11 mouse cellular contexts compared by ENCODE assay signal in the genomic region with DNA sequence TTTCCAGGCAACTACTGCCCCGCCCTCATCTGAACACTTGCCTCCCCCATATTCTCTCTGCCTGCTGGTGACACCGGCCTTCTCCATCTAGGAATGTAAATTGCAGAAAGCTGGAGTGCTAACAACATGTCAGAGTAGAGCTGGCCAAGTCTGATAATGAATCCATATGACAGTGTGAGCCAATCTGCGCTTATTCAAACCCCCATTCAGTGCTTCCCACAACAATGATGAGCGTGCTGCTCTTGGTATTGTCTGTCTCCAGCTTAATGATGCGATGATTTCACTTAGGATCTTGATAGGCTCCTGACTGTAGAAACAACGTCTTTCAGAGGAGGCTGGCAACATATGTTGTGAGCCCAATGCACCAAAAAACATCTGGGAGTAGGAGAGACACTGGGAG. TPM values are rescaled to one million over a fixed set of nuclear protein-coding genes. Genes with fewer than 3 reads are reported as not detected.
DNase-seq lines count a peak whose midpoint lies in the region; ATAC-seq lines count a peak whose summit lies in the region.
"Had no signal": no experiment of that assay in that cellular context is flagged by ENCODE, and none has a peak within 500 bp of the region (broad histone marks: within the 10 kb centered on the region; RNA-seq: fewer than 3 reads in every experiment).

No protein-coding gene starts in this region.

- H3K27ac ChIP-seq in hindbrain, embryonic 16.5 days (ENCODE audit: low read depth, low read length) = no peak overlapping the region
- H3K27ac ChIP-seq in hindbrain, embryonic 10.5 days = no peak overlapping the region
- H3K27ac ChIP-seq: midbrain, embryonic 12.5 days had no signal

- no peak for DNase-seq in hindbrain, embryonic 10.5 days (ENCODE audit: low spot score)
- peak; percentile 71 for DNase-seq in NIH3T3 (ENCODE audit: low read depth)
- peak; percentile 58 to 67 for DNase-seq in frontal cortex, adult 2 months (ENCODE audit: extremely low spot score in 1 of 2, low spot score in 1 of 2)
- peak; percentile 32 to 84 for DNase-seq in left cerebral cortex, postnatal 14 days (ENCODE audit: low spot score in 2 of 2)
- DNase-seq in testis, postnatal 14 days (ENCODE audit: low spot score) = no peak
- DNase-seq in embryo, embryonic 10.5 days (ENCODE audit: low spot score) = no peak

- intact Hi-C loops in left cerebral cortex, postnatal 14 days (cut with DNase I) = no loop called here

- H3K36me3 ChIP-seq in hindbrain, embryonic 16.5 days (ENCODE audit: control insufficient read depth, insufficient read depth, low read length) = no peaks in the 10 kb centered on the region
- no peaks in the 10 kb centered on the region for H3K36me3 ChIP-seq in hindbrain, embryonic 10.5 days
- H3K36me3 ChIP-seq: midbrain, embryonic 12.5 days had no signal

- no peaks in the 10 kb centered on the region for H3K9me3 ChIP-seq in hindbrain, embryonic 16.5 days (ENCODE audit: control insufficient read depth, low read length)
- H3K9me3 ChIP-seq in hindbrain, embryonic 10.5 days = no peaks in the 10 kb centered on the region
- H3K9me3 ChIP-seq: midbrain, embryonic 12.5 days had no signal

- no peaks in the 10 kb centered on the region for H3K27me3 ChIP-seq in hindbrain, embryonic 16.5 days (replicated peaks; ENCODE audit: control insufficient read depth, insufficient read depth, low read length)
- no peaks in the 10 kb centered on the region for H3K27me3 ChIP-seq in hindbrain, embryonic 10.5 days (ENCODE audit: insufficient read depth, poor library complexity, severe bottlenecking)
- H3K27me3 ChIP-seq: midbrain, embryonic 12.5 days had no signal

- H3K4me1 ChIP-seq in hindbrain, embryonic 16.5 days (ENCODE audit: control insufficient read depth, insufficient read depth, low read depth, low read length) = no peaks in the 10 kb centered on the region
- H3K4me1 ChIP-seq in hindbrain, embryonic 10.5 days (replicated peaks) = no peaks in the 10 kb centered on the region
- H3K4me1 ChIP-seq: midbrain, embryonic 12.5 days had no signal

- no peak overlapping the region for H3K9ac ChIP-seq in hindbrain, embryonic 16.5 days (ENCODE audit: low read depth, low read length)
- H3K9ac ChIP-seq: midbrain, embryonic 12.5 days had no signal

- no peak overlapping the region for H3K4me2 ChIP-seq in hindbrain, embryonic 16.5 days (ENCODE audit: low read length)
- H3K4me2 ChIP-seq: heart, embryonic 11.5 days; midbrain, embryonic 12.5 days had no signal

- no peak overlapping the region for H3K4me3 ChIP-seq in hindbrain, embryonic 16.5 days (ENCODE audit: low read length)
- no peak overlapping the region for H3K4me3 ChIP-seq in hindbrain, embryonic 10.5 days
- H3K4me3 ChIP-seq: midbrain, embryonic 12.5 days had no signal

- peak; percentile 68 for ATAC-seq in hindbrain, embryonic 16.5 days
- ATAC-seq in megakaryocyte progenitor cell, adult 5-6 weeks (replicated peaks; ENCODE audit: poor library complexity) = no peak
- ATAC-seq: CD4-positive, CD25-positive, alpha-beta regulatory T cell, adult 4 months had no signal

- 57% methylated on average over 6 of the region's 6 CpGs for WGBS in hindbrain, embryonic 16.5 days
- WGBS in hindbrain, embryonic 10.5 days = 81% methylated on average over 6 of the region's 6 CpGs

RNA-seq across cellular contexts. Expression of a gene that starts 15.6 kb away (rescaled TPM):
- 389 and 410 TPM in 2 replicates for polyA plus RNA-seq in hindbrain, embryonic 16.5 days (2015; fragmentation: Nextera tagmentation; extraction: Ambion mirVana)
- 310 and 365 TPM in 2 replicates for polyA plus RNA-seq in hindbrain, embryonic 10.5 days (2016; fragmentation: Nextera tagmentation; extraction: Ambion mirVana)
- 133 and 138 TPM in 2 replicates for polyA plus RNA-seq in frontal cortex, adult 2 months (2012; rRNA removed)
- total RNA-seq in left cerebral cortex, postnatal 14 days (2021) = 100 to 1,000 TPM; 132 to 140 TPM
- 102 and 121 TPM in 2 replicates for total RNA-seq in megakaryocyte progenitor cell, adult 5-6 weeks (2015)
- total RNA-seq in megakaryocyte progenitor cell, adult 5-6 weeks (2017) = 80.3 and 82.4 TPM in 2 replicates

RNA-seq across cellular contexts. Expression of a gene that starts 29.6 kb away (rescaled TPM):
- polyA plus RNA-seq in hindbrain, embryonic 16.5 days (2015; fragmentation: Nextera tagmentation; extraction: Ambion mirVana) = 3.8 and 5.1 TPM in 2 replicates
- polyA plus RNA-seq in hindbrain, embryonic 10.5 days (2016; fragmentation: Nextera tagmentation; extraction: Ambion mirVana) = 7.6 and 10.2 TPM in 2 replicates
- polyA plus RNA-seq in frontal cortex, adult 2 months (2012; rRNA removed) = 10.3 and 11.6 TPM in 2 replicates
- 1 to 10 TPM; 9.4 to 9.5 TPM for total RNA-seq in left cerebral cortex, postnatal 14 days (2021)
- total RNA-seq in megakaryocyte progenitor cell, adult 5-6 weeks (2015) = 4.7 and 4.8 TPM in 2 replicates
- 10.8 and 23.7 TPM in 2 replicates for total RNA-seq in megakaryocyte progenitor cell, adult 5-6 weeks (2017)

RNA-seq across cellular contexts. Expression of a gene that starts 33.2 kb away (rescaled TPM):
- polyA plus RNA-seq in hindbrain, embryonic 16.5 days (2015; fragmentation: Nextera tagmentation; extraction: Ambion mirVana) = 5.0 and 5.4 TPM in 2 replicates
- polyA plus RNA-seq in hindbrain, embryonic 10.5 days (2016; fragmentation: Nextera tagmentation; extraction: Ambion mirVana) = 6.6 and 6.9 TPM in 2 replicates
- polyA plus RNA-seq in frontal cortex, adult 2 months (2012; rRNA removed) = 38.7 and 44.1 TPM in 2 replicates
- total RNA-seq in left cerebral cortex, postnatal 14 days (2021) = 10 to 100 TPM; 46.6 to 51.2 TPM
- 1.7 and 3.6 TPM in 2 replicates for total RNA-seq in megakaryocyte progenitor cell, adult 5-6 weeks (2015)
- total RNA-seq in megakaryocyte progenitor cell, adult 5-6 weeks (2017) = 0.37 and 0.41 TPM in 2 replicates

Comparison
In these comparisons a context has a peak if more than half of its experiments do, and no peak if none do; other contexts are left out.
1. DNase-seq: peak in NIH3T3 (single experiment), frontal cortex, adult 2 months (2 of 2) and left cerebral cortex, postnatal 14 days (2 of 2); none in hindbrain, embryonic 10.5 days (single experiment), testis, postnatal 14 days (single experiment) and embryo, embryonic 10.5 days (single experiment).